Mouse (Mus musculus) right cerebral cortex, postnatal 36 days (tissue): ENCODE results near the gene Trim44.

Experiments
- DNase-seq, 2 experiments: peaks; one replicate each; pipeline ENCODE4 v3.0.0; 2022; ENCODE audit warnings: low spot score in 2 of 2, mixed read lengths in 1 of 2

The Trim44 gene

DNA sequence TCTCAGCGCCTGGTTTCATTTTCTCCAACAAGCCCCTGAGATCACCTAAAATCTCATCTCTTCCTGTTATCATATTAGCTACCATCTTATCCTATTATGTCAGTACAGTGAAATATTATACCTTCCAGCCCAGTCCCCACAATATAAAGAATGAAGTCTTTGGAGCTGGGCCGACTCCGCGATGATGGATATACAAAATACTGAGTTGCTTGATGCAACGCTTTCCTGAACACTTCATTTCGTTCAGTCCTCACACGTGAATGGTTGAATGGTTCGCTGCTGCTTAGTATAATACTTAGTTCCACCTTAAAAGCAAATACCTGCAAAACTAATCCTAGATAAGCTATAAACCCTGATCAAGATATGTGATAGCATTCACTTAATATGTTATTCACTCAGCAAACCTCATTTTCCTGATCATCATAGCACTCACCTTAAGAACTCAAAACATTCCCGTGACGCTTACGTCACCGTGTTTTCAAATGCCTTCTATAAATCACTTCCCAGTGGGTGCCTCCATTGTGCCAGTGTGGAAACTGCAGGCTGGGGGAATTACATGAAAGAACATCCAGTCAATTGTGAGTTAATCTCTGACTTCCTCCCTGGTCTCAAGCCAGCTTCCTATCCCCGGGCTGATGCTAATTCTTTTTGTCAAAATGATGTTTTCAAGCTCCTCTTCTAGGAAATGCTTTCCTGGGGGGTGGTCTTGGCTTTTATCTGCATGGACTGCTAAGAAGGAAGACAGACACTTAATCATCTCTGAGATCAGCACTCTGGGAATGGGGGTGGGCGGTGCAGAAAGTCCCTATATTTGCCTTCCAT is at the start of gene Trim44:
Gene Trim44, minus strand, starts transcription at position 466 of the 822 bp plus-strand sequence.
- no peak for DNase-seq

DNA sequence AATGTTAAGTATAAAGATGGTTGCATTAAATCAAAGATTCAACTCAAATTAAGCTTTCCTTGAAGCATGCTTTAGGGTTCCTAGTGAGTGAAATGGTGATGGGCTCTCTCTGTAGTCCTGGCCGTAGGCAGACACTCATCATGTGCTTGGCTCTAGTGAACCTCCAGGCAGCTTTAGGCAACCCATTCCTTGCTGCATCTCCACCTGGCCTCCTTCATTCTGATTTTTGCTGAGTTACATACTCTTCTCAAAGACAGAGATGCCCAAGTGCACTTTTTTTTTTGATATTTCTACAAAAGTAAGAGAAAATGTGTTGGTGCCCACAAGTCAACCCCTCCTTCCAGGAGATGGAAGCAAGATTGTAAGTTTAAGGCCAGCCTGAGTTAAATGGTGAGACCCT is 47.5 kb upstream of the Trim44 start:
- no peak for DNase-seq

DNA sequence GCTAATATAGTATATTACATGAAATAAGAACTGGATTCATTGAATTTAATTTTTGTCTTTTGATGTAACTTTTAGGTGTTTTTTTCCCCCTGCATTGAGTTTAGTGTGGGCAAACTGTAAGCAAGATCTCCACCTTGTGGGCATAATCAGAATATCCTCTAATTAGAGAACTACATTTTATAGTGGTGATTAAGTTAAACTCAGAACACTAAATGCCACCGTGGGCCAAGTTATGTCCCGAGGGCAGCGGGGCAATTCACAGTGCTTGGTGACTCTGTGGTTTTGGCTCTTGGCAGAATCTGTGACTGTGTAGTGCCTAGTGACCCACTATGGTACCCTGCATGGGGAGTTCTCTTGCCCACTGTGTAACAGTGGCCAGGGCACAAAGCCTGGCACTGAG is 45.8 kb upstream of the Trim44 start:
- DNase-seq, result no peak

DNA sequence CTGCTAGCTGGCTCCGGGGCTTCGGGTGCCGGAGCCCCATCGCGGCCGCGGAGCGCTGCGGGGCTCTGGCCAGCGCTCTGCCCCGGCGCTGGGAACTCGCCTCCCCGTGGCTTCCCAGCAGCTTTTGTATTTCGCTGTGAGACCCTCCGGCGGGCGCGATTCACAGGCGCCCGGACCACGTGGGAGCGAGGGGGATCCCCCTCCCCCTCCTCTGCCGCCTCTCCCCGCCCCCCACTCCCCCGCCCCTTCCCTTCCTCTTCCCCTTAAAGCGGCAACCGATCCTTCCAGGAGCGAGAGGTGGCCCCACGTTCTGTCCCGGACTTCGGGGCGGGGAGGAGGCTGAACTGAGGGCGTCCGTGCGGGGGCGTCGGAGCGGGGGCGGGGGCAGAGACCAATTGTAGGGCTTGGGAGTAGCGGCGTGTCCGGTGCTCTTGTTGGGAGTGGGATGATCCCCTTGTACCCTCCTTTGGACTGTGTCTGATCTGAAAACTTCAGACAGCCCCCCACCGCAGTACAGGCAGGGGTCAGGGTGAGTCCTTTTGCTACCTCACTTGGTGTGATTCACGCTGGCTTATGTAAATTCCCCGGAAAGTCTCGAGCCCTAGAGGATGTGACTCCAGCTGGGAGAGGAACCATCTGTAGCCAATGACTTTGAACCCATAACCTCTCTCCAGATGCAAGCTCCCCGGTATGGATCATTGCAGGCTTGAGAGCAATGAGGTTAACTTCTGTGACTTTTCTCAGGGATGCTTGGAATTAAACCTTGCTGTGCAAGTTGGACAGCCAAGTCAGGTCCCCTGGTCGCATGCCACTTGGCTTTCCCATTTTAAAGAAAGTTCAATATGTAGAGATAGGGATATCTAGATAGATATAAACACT is 44.3 kb upstream of the Trim44 start, which contains the start of gene Fjx1:
Gene Fjx1, minus strand, starts transcription at position 829 of the 879 bp plus-strand sequence.
- peak; percentile 25 to 39 for DNase-seq

DNA sequence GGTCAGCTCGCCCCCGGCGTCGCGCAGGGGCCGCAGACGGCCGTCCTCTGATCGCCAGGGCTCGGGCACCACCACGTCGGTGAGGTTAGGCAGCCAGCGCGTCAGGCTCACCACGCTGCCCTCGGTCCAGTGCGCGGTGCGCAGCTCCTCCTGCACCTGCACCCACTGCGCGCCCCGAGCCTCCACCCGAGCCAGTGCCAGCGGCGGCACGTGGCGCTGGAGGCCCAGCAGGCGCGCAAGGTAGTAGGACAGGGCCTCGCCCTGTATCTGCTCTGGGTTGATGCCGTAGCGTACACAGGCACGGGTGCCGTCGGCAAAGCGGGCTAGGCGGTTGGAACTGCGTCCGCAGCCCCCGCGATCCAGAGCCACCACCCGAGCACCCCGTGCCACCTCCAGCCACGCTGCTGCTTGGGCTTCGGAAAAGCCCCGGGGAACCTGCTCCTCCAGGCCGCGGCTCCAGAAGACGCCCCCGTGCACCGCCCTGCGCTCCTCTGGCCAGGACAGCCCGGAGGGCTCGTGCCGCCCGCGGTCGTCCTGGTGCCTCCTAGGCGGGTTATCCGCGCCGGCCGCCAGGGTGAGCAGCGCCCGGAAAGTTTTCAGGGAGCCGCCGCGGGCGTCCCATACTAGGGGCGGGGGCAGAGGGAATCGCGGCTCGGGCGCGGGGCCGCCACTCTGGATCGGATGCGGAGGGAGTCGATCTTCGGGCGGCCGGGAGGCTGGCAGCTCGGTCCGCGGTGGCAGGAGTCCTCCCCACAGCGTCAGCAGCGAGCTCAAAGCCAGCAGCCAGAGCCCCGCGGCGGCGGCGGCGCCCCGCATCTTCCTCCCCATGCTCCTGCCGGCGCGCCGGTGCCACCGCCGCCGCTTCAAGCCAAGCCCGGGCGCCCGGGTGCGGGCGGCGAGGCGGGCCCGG is 43.4 kb upstream of the Trim44 start:
- DNase-seq, result peak; percentile 9 to 28

DNA sequence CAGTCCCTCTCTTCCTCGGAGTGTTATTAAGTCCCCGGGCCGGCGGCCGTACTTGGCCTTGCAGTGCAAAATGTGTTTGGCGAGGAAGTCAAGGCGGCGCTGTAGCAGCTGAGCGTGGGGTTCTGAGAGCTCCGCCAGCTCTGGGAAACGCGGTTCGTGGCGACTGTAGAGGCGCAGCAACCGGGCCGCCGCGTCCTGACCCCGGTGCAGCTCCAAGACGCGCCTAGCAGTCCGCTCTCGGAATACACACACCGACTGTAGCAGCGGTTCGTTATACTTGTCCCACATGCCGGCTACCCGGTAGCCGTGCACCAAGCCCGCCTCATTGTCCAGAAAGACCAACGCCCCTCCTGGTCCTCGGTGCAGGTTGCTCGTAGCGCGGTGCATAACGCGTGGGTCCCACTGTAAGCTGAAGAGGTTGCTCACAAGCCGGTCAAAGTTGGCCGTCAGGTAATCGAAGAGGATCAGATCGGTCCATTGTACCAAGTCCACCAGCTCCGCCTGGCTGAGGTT is 42.7 kb upstream of the Trim44 start:
- DNase-seq, result peak; percentile 37 to 52

DNA sequence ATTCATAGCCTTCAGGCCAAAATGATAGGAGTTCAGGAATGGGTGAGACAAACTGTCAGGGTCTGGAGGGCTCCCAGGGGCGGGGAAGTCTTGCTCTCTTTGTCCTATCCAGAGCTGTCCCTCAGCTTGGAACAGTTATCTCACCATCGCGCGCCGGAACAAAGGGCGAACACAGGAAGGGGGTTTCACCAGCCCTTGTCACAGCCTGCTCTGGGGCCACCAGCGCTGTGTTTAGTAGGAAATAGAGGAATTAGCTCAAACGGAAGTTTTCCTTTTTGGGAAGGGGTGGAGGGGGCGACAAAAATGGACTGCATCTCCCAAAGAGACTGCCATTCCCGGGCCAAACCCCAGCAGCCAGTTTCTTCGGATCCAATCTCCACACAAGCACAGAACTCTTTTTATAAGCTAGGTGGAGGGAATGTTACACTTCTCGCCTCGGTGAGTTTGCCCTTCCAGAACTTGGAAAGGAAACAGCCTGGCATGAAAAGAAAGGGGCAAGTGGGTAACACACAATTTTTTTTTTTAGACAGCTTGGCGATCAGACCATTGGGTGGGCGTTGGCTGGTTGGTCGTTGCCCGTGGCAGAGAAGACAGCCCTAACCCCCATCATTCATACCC is 42.1 kb upstream of the Trim44 start:
- peak in 1 of 2 experiments; percentile 16 for DNase-seq

DNA sequence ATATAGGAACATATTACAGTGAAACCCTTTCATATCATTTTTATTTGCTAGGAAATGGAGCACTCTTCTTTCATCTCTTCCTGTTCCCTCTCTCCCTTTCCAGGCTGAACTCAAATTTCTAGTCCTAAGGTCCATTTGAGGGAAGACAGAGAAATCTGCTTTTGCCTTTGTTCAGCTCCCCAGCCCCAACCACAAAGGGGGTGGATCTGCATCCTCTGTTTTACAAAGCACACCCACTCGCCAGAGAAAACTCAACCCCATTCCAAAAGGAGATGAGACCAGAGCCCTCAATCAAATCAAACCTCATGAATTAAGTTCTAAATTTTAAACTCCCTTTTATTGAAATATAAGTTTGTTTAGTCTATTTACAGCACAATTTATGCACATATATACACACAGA is 41.4 kb upstream of the Trim44 start:
- DNase-seq, result no peak

DNA sequence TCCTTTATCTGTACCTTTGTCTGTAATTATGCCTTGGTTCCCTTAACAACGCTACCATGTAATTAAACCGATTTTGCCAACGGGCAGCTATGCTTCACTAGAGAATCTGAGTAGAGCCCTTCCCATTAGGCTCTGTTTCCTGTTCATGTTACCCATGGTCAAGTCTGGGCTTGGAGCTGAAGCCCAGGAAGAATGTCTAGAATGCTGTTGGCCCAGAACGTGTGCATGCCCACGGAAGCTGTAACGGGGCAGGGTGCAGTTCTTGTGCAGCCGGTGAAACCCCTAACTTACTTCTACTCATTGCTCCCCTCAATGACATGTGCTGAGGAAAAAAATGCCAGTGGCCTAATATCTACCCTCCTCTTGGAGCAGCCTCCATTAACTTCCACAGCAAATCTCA is 40.2 kb upstream of the Trim44 start:
- DNase-seq, result no peak

DNA sequence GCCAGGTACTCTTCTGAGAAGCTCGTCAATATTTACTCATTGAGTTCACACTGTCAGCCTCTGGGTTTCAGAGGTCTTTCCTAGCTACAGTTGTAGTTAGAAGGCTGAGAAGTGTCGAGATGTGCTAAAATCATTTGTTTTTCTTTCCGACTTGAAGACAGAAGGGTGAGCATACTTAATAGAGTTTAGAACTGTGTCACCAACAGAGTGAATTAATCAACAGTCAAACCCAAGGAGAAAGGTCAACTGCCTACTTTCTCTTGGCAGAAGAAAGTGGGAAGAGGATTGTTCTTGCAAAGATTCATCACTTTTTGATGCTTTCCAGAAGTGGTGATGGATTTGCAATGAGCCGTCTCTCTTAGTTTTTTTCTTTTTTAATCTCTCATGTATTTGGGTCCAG is 39.2 kb upstream of the Trim44 start:
- DNase-seq, result no peak

DNA sequence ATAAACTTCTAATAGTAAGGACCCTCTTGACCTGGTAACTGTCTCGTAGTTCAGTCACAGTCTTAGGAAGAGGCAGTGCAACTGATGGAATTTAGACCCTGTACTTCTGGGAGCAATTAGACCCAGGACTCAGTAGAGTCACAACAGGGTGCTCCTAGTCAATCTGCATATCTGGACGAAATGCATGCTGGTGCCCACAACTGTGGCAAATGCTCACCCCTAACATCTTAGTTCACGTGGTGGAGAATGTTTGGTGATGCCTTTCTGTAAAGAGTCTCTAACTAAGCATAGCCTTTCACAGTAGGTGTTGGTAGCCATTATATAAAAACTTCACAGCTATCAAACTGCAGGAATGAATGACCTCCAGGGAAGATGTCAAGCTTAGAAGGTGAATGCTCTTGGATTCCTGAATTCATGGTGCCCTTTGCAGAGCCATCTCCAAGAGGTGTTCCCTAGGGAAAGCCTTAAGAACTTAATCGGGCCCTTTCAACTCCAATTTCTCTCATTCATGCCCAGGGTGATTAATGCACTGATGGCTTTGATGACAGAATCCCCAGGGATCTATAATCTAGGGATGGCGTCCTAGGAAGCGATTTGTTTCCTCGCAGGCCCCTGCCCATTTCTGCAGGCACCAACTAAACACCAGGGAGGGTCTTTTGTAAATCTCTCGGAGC is 29.9 kb upstream of the Trim44 start:
- DNase-seq, result no peak

DNA sequence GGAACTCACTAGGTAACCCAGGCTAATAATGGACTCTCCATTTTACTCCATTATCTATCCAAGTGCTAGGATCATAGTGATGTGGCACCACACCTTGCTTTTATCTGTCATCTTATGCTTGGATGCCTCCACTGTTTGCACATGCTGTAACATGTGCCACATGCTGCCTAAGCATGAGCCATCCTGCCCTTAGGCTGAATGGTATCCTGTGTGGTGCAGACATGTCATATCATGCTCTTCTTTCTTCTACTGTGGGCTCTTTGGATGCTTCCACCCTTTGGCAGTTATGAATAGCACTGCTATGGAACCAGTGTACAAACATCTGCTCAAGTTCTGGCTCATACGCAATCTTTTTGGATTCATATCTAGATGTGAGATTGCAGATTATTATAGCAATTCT is 26.3 kb upstream of the Trim44 start:
- DNase-seq, result no peak

DNA sequence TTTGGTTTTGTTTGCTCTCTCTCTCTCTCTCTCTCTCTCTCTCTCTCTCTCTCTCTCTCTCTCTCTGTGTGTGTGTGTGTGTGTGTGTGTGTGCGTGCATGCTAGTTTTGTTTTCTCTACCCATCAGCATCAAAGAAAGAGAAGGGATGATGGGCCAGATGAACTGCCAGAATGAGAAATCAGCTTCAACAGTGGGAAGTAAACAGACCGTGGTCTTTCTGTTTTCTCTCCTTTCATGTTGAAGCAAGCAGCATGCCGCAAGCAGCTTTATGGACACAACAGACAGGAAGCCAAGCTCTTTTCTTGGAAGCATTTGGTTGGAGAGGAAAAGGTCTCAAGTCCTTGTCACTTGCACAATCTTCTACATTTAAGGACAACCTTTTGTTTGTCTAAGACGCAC is 23.5 kb upstream of the Trim44 start:
- DNase-seq, result no peak

DNA sequence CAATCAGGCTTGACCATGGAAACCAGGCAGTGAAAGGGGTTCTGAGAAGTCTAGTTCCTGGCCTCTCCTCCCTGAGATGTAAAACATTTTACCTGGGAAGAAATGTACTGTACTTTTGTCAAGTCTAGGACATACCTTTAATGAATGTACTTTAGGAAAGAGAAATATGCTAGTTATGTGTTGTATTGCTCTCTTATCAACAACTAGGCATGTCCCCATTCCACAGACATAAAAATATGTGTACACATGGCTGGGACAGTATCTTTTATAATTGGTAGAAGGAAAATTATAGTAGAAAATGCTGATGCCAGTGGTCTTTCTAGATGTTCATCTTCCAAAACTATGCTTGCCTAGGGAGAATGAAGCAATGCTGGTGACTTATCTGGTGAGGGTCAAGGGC is 20.3 kb upstream of the Trim44 start:
- no peak for DNase-seq

DNA sequence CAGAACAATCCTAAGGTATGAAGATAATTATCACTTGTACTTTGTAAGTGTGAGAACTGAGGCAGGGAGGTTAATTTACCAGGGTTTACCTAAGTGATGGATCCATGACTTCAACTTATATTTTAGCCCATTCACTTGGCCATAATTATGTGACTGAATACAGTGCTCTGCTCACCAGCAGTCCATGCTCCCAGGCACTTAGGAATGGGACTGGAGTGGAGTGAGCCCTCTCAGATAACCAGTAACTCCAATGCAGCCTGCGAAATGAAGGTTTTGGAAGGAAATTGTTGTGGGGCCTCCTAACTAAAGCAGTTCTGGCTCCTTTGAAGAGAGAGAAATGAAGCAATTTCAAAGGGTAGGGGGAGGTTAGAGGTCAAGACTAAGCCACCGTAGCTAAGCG is 18.8 kb upstream of the Trim44 start:
- no peak for DNase-seq

DNA sequence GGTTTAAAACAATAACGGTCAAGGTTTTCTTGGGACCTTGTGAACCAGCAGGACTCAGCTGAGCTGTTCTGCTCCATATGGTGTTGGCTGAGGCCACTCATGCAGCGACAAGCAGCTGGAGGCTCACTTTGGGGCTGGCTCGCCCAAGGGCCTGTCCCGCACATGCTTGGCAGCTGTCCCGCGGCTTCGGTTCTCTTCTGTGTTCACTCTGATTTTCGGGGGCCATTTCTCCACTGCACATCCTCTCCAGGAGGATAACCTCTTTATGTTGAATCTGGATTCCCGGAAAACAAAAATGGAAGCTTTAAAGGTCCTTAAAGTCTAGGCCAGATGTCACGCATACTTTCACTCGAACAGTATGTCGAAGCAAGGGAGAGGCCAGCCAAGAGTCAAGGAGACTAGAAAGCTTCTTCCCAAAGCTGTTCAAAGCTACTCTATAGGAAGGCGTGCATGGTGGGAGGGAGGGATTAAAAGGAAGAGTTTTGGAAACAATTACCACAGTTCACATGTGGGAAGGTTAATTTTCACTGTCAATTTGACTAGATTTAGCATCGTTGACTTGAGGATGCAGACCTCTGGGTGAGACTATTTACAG is 8.6 kb upstream of the Trim44 start:
- no peak for DNase-seq

DNA sequence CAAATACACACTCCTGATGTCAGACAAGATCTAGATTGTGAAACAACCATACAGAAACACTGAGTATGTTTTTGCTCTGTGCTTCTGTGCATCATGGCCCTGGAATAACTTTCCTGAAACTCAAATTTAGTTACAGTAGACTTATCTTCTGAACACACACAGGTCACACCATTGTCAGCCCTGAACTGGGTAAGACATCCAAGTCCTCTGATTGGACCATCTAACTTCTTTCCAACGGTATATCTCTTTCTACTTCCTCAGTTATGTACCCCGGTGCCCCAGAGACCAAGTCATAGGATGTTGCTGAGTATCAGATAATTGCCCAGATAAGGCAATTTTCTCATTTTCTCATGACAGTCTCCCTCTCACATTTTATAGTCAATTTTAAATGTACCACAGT is 5.1 kb upstream of the Trim44 start:
- no peak for DNase-seq

DNA sequence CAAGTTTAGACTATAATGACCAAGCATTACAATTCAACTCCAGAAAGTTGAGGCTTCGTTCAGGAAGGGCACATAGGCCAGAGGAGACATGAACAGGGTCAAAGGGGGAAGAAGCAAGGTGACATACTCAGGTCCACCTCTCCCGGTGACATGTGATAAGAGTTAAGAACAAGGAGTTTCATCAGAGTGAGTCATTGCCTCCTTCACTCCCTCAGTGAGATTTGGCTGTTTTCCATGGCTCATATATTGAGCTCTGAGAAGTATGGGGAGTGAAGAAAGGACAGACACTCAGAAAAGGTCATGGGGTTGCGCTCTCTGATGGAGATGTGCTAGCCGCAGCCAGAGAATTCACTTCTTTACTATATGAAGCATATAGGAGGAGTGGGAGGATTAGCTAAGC is 3.0 kb upstream of the Trim44 start:
- no peak for DNase-seq

DNA sequence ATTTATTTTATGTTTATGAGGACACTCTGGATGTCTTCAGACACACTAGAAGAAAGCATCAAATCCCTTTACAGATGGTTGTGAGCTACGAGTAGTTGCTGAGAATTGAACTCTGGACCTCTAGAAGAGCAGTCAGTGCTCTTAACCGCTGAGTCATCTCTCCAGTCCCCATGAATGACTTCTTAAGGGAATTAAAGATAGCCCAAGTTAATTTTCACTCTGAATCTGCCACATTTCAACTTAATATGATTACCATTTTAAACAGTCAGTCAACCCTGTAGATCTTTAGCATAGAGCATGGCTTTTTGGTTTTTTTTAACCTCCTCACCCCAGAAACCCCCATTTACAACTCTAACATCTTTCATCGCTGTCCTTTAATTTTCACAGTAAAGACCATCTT is 2.1 kb upstream of the Trim44 start:
- no peak for DNase-seq
